Mouse (Mus musculus) 3134 (cell line): ENCODE results near the gene Eef2.
"Not testable (repeated sequence)": the region's sequence is repeated elsewhere in the genome, so short reads cannot be mapped to it uniquely, and the experiment has no call there.

Experiments
- DNase-seq: peaks from one replicate; pipeline ENCODE4 v3.0.0-alpha.2; 2011; ENCODE audit warnings: low spot score; ENCODE audit not compliant: insufficient read length; ENCODE audit errors: extremely low read depth

Gene Eef2

DNA sequence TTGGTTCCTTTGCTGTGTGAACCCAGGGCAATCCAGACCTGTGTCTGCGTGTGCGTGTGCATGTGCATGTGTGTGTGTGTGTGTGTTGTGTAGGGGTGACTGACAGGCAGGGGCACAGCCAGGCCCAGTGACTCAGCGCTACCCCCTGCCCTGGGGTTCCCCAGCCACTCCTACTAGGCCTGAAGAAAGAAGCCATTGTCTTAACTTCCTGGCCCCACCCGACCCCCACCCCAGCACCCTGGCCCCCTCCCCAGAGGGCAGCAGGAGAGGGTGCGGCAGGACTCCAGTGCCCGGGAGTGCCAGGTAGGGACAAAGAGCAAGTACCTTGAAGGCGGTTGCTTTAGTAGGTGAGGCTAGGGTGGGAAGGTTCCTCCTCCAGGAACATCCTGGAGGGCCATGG is 30.7 kb upstream of the Eef2 start:
- peak; percentile 68 for DNase-seq

DNA sequence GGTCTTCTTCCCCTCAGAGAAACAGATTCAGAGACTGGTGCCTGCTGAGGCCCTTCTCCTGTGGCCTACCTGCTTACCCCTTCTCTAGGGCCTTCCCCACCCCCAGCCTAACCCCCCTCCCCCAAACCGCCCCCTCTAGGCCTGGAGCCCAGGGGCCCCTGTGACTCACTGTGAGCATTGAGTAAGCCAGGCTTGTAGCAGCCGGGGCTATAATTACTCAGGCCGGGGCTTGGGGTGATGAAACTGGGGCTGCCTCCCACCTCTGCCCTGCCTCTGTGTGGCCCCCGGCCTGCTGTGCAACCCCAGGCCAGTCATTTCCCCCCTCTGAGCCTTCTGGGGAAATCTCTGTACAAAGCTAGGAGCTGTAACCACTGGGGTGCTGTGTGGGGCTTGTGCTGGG is 30.1 kb upstream of the Eef2 start:
- peak; percentile 55 for DNase-seq

DNA sequence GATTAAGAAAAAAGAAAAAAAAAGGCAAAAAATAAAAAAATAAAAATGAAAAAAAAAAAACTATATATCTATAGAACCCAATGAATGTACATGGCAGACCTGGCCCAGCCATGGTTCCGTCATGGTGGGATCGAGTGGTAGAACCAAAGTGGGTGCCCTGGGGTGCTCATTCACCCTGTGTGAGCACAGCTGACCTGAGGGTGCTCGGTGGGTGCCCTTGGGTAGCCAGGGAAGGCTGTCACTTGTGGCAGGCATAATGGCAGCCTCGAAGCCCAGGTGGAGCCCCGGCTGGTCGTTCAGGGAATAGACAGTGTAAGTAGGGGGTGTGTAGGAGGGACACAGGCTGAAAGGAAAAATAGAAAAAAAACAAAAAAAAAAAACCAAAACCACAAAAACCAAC is 25.2 kb upstream of the Eef2 start:
- DNase-seq, result no peak

DNA sequence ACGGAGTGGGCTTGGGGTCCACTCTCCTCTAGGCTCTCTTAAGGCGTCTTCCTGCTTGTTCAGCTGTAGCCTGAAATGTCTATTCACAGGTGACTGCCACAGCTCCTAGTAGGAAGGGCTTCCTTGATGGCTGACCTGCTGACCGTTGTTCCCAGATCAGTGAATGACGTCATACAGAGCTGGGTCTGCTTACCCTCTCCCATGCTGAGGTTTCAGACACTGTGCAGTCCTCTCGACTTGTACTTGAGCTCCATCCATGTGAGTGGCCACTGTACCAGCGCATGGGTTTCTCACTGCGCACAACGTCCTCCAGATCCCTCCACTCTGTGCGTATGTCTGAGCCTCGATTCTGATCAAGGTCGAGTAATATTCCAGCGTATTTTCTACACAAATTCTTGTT is 23.8 kb upstream of the Eef2 start:
- no peak for DNase-seq

DNA sequence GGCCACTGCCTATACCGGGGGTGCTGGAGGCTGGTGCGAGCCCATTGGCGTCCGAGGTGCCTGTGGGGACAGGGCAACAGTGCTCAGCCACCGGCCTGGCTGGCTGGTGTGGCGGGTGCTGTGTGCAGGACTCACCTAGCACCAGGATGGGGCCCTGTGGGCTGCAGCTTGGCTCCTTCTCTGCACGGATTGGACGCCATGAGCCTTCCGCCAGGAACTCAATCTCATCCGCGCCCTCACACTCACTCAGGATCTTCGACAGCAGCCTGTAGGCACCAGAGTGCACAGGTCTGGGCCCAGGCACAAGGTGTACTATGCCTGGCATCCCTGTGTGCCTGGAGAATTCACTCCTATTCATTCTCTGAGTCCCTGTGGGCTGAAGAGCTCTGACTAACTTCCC is 22.1 kb upstream of the Eef2 start:
- DNase-seq, result no peak

DNA sequence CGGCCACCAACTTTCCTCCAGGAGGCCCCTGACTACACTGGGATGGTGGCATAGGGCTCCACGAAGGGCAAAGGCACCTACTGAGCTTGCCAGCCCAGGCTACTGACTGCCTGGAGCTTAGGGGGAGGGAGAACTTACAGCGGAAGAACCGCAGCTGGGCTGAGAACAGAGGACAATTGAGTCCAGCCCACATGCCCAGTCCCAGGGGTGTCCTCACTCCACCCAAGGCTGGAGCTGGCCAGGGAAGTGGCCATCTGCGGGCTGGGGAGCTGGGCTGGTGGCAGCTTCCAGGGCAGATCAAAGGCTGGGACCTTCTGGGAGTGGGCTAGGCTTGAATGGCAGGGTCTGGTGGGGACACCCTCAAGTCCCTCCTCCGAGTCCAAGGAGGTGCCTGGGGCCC is 21.7 kb upstream of the Eef2 start:
- DNase-seq, result no peak

DNA sequence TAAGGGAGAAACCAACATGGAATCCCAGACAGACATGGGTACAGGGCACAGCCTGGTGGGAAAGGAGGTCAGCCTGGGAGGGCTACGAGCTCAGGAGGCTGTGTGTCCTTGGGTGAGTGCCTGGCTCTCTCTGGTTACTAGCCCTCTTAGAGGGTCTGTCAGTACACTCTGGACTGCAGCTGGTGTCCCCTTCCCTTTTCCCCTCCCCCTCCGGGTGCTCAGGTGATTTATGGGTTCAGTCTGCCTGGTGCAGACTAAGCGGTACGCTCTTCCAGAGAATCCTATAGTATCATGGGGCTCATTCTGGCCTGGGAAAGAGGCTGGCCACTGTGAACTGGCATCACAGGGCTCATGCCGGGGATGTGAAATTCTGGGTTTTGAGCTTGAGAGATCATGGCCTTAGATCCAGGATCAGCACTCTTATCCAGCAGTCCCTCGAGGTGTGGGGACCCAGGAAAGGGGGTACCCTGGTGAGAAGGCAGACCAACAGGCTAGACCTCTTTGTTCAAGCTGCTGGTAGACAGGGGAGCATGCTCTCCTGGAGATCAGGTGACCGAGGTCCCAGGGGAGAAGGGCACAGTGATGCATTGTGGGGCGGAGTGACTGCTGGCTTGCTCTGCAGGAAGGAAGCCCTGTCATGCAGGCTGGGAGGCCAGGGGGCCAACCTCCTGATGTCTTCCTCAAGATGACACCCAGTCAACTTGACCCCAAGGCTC is 14.7 kb upstream of the Eef2 start:
- no peak for DNase-seq

DNA sequence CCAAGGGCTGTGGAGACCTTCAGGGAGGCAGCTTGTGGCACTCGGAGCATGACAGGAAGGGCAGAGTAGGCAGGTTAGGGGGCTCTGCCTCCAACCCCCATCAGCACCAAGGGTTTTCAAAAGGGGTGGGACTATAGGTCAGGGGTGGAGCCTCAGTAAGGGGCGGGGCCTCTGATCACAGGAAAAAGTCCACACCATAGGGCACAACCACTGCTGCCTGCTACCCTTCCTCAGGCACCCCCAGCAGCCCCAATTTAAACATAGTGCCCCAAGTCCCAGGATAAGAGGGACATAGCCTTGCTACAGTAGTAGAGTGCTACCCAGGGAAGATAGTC is 14.1 kb upstream of the Eef2 start:
- DNase-seq, result no peak

DNA sequence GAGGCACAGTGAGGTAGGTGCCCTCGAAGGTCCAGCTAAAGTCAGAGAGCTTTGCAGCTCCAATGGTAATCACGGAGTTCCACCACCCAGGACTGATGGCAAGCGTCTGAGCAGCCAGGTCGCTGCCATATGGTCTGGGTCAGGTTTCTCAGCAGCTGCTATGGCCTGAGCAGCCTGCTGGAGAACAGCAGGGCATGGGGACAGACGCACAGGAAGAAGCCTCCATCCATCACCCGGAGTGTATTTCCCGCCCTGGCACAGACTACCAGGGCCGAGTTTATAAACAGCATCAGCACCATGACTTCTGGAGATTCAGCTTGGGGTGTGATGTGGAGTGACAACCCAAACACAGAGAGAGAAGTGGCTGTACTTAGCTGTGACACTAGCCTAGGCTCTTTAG is 11.3 kb upstream of the Eef2 start:
- no peak for DNase-seq

DNA sequence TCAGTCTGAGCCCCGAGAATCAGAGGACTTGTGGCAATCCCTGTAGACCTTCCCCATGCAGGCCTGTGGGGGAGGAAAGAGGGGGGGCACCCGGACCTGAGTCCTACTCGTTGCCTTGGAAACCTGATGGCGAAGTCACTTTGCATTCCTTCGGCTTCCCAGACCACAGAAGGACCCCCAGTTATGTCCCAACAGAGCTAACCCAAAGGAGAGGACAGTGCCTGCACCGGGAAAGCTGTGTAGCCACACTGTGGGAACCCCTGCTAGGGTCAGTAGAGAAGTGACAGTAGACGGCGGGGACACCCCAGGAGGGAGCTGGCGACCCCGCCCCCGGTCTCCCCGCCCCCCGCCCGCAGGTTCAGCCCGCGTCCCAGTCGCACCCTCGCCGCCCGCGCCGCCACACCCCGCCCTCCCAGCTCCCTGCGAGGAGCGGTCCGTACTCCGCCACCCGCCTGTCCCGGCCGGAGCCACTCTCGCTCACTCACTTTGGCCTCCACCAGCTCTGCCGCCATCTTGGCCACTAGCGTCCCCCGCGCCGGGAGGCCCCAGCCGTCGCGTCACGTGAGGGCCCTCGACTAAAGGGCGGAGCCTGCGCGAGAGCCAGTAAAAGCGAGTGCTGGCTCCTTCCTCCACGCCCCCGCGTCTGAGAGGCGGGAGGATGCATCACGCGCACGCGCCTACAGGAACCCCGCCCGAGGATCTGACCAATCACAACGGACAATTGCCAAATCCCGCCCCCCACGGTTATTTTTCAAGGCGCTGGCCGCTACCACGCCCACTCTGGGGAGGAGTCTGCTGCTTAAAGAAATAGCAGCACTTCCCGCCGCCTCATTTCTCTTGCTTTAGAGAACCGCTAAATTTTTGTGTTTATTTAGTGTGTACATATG is 9.0 kb upstream of the Eef2 start, which contains the start of gene Pias4:
Pias4 (minus strand) TSS at position 724 of the 887 bp plus-strand sequence.
- peak; percentile 98 for DNase-seq

DNA sequence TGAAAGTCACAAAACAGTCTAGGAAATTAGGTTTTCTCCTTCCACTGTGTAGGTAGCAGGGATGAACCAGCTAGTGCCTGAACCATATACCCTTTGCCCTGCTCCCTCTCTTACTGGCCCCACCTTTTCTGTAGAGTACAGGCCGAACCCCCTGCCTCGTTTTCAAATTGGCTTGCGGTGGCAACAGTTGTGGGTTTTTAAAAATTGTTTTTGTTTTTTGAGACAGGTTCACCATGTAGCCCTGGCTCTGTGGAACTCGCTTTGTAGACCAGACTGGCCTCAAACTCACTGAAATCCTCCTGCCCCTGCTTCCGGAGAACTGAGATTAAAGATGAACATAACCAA is 8.4 kb upstream of the Eef2 start:
- DNase-seq, result no peak

DNA sequence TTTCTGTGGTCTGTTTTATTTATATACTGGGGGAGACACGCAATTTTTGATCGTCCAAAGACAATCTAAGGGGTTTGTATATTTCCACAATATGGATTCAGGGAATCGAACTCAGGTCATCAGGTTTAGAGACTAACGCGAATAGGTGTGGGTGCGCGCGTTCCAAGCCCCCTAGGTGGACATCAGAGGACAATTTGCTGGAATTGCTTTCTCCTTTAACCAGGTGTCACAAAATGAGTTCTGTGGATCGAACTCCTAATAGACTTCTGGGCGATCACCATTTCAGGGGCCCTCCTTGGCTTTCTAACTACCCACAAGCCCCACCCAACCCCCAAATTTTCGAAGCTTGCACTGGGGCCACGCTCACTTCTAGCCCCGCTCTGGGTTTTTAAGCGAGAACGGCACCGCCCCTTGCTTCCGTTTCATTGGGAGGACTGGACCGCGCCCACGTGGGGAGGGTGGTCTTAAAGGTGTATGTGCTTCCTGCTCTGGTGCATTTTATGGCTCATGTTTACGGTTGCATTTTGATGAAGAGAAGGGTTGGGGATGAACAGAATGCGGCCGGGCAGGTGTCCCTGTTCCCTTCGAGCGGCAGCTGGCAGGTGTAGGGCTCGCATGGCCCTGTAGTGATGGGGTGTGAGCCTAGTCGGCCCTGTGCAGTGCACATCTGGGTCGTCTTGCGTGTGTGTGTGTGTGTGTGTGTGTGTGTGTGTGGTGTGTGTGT is 7.7 kb upstream of the Eef2 start:
- DNase-seq, result peak; percentile 70

DNA sequence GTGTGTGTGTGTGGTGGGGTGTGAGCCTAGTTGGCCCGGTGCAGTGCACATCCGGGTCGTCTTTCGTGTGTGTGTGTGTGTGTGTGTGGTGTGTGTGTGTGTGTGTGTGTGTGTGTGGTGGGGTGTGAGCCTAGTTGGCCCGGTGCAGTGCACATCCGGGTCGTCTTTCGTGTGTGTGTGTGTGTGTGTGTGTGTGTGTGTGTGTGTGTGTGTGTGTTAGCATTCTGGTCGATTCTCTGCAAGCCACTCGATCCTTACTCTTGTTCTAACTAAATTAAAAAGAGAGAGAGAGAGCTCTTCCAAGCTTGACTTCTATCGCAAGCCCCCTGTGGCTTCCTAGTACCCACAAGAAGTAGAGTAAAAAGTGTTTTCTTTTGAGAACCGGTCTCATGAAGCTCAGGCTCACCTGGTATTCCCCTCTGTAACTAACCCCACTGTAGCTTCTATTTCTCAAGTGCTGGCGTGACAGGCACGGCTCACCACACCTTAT is 7.0 kb upstream of the Eef2 start:
- DNase-seq, result not testable (repeated sequence)

DNA sequence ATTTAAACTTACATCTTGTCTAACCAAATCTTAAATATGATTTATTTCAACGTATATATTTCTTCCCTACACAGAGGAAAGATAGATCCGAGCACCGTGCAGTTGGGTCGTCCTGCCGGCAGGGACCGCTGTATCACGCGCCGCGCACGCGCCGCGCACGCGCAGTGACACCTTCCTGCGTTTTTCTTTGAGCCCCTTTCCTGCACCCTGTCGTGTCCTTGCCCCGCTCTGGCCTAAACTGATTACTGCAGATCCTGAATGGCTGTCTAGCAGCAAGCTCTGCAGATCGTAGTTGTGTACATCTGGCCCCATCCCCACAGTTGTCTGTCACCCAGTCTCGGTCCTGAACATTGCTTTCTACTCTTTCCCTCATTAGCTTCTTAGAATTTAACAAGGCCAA is 3.3 kb upstream of the Eef2 start:
- peak; percentile 88 for DNase-seq

DNA sequence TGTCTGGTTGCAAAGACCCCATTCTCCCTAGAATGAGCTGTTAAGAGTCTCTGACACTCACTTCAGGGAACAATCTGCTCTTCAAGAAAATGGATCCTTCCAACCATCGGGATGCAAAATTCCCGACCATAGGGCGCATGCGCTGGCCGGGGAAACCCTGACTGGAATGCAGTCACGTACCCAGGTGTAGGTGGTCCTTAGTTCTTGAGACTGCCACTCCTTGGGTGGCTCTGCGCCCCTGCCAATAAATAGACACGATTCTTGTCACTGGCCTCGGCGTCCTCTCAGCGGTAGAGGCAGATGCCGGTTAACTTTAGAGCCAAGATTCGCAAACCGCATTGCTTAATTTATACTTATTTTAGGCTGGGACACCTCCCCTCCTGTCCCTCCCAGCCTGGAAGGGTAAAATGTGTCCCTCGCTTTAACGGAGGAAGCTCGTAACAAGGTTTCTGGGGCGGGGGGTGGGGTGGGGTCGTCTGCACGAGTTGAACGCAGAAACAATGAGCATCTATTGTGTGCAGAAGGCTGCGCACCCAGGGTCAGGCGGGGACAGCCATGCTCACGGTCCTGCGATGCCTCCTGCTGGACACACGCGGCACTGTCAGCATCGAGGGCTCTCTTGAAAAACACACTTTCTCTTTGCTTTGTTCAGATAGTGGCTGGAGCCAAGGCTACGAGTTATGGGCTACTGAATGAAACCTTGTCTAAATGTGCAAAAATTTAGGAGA is 1.6 kb upstream of the Eef2 start:
- peak; percentile 74 for DNase-seq

DNA sequence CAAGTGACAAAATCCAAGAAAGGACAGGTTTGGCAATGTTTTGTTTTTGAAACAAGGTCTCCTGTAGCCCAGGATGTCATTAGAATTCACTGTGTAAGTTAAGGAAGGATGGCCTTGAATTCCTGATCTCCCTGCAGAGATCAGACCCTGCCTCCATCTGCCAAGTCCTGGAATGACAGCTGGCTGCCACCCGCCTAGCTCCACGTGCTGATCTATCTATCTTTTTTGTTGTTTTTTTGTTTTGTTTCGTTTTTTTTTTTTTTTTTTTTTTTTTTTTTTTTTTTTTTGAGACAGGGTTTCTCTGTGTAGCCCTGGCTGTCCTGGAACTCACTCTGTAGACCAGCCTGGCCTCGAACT is 1.1 kb upstream of the Eef2 start:
- not testable (repeated sequence) for DNase-seq

DNA sequence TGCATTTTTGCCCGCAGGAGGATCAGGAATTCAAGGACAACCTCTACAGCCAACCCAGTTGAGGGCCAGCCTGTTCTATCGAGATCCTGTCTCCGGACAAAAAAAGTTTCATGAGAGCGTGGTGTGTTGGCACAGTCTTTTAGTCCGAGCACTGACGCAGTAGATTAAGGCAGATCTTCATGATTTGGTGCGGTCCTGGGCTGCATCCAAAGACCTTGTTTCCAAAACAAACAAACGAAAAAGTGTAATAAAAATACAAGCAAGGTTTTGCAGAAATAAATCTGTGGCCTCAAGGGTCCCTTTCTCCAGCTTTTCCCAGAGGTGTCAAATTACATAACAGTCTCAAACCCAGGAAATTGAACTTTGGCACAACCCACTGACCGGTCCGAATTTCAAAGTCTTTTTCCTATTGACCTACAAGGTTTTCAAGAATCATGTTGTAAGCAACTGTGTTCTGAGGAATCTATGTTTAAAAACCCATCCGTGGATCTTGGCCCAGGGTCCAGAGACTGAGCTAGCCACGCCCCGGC is 430 bp upstream of the Eef2 start:
- DNase-seq, result no peak

DNA sequence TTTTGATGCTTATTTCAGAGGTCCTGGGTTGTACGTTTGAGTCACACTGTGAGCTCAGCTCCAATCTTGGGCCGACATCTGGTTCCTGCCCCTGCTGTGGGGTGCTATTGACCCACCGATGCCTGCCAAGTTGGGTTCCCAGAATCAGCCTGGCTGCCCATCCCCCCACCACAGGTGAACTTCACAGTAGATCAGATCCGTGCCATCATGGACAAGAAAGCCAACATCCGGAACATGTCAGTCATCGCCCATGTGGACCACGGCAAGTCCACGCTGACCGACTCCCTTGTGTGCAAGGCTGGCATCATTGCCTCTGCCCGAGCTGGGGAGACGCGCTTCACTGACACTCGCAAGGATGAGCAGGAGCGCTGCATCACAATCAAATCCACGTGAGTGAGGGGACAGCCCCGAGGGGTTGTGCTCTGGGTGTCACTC is 1.1 kb downstream of the Eef2 start:
- DNase-seq, result peak; percentile 63

DNA sequence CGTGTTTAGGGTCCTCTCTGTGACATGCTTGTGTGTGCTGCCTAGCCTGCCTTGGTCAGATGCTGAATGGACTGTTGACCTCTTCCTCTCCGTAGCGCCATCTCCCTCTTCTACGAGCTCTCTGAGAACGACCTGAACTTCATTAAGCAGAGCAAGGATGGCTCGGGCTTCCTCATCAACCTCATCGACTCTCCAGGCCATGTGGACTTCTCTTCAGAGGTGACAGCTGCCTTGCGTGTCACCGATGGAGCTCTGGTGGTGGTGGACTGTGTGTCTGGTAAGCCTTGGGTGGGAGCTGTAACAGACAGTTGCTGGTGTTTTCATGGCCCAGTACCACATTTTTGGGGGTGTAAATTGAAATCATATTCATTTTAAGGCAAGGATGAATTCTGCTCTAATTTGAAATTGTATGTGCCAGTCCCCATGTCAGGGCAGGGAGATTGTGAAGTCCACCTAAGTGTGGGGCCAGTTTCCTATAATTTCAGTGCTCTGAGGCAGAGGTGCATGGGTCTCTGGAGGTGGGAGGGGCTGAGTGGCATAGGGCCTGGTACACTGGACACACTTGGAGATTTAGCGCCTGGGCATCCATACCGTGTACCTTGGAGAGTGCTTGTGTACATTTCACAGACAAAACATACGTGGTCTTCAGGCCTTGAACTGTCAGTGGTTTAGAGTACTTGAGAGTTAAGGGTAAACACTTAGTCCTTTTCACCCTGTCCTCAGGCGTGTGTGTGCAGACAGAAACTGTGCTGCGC is 1.7 kb downstream of the Eef2 start:
- DNase-seq, result no peak

DNA sequence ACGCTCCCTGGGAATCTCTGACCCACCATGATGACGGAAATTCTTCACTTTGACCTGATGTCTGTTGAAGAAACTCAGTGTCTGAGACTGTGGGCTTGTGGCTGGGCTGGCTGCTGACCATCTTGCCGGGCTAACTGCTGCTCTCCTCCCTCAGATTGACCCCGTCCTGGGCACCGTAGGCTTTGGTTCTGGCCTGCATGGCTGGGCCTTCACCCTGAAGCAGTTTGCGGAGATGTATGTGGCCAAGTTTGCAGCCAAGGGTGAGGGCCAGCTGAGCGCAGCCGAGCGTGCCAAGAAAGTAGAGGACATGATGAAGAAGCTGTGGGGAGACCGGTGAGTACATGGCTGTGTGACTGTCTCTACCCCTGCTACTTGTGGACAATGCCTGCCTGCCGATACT is 2.5 kb downstream of the Eef2 start:
- DNase-seq, result no peak
